ENCODE assay signal across 8 mouse cellular contexts in the genomic region with DNA sequence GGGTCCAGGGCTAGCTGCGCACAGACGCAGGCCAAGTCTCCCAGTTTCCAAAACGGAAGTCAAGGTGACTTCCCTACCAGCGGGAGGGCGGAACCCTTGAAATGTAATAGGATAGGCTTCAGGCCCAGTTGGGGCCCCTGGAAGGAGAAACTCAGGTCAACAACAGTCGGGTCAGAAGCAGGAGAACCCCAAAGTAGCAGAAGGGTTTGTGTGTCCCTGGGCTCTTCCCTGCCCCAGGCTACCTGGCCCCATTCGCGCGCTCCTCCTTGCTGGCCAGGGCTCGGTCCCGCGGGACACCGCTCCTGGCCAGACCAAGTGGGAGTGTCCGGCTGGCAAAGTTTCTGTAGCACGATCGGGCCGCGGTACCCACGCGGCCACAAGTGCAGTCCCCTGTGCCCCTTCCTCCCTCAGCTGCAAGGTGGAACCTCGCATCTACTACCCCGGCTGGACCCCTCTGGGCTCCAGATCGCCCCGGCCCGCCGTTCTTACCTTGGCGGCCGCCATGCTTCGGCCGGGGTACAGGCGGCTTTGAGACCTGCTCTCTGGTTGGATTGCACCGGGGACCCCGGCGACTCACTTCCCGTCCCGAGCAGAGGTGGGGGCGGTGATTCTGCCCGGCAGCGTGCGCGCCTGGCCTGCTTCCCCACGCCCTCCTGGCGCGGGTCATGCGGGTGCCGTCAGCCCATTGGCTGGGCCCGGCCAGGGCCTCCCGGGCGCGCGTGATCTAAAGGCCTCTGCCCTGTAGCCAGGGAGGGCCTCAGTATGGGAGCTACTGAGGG. TPM values are rescaled to one million over a fixed set of nuclear protein-coding genes. Genes with fewer than 3 reads are reported as not detected.
A peak's percentile ranks its signal among the peaks of the same experiment; 100 is the strongest.
DNase-seq lines count a peak whose midpoint lies in the region; ATAC-seq and TF ChIP-seq lines count a peak whose summit lies in the region.

A gene (minus strand): TSS at position 667 of the 779 bp plus-strand sequence.

- peaks cover 9% of the 10 kb centered on the region; the same call in 1 of the 2 replicates for H3K4me1 ChIP-seq in lung, embryonic 15.5 days

- H3K27ac ChIP-seq in lung, embryonic 15.5 days: no peak within 1 kb of the TSS

- no peaks in the 10 kb centered on the region for H3K9me3 ChIP-seq in lung, embryonic 15.5 days

- peak within 1 kb of the TSS; percentile 85 for H3K4me2 ChIP-seq in lung, embryonic 15.5 days

- peak; percentile 96 for ATAC-seq in lung, embryonic 15.5 days (ENCODE audit: borderline replicate concordance, extremely low read depth, low FRiP score, low TSS enrichment)
- peak; percentile 49 for ATAC-seq in neutrophil, adult 5-6 weeks (ENCODE audit: extremely low read depth, insufficient number of reproducible peaks, low FRiP score, poor library complexity, severe bottlenecking)

- peaks cover 3% of the 10 kb centered on the region for H3K79me3 ChIP-seq in C2C12 (ENCODE audit: low read depth)

- peak within 1 kb of the TSS; percentile 23 for H3ac ChIP-seq in C2C12 (ENCODE audit: control insufficient read depth, insufficient read length, low read depth)

- H3K4me3 ChIP-seq in C2C12 (ENCODE audit: insufficient read depth, poor library complexity, severe bottlenecking): peak within 1 kb of the TSS; percentile 39
- H3K4me3 ChIP-seq in lung, embryonic 15.5 days: peak within 1 kb of the TSS; percentile 66

- H3K36me3 ChIP-seq in C2C12 (ENCODE audit: control insufficient read depth, insufficient read depth): no peaks in the 10 kb centered on the region
- no peaks in the 10 kb centered on the region for H3K36me3 ChIP-seq in lung, embryonic 15.5 days

- no peak for TF ChIP-seq CTCF in C2C12 (IDR thresholded peaks at IDR 0.05; ENCODE audit: control insufficient read depth, insufficient read depth, insufficient read length)

- DNase-seq in adrenal gland, adult 18-20 months (ENCODE audit: low spot score in 2 of 2): peak; percentile 67 to 68
- DNase-seq in embryo, embryonic 11 days: peak; percentile 91
- peak; percentile 81 to 84 for DNase-seq in heart, adult 9 months (ENCODE audit: low spot score in 2 of 2)
- DNase-seq in kidney, adult 9 months: peak; percentile 90
- DNase-seq in thymus, postnatal 10 days (ENCODE audit: low spot score in 2 of 2): peak; percentile 47 to 52

- H3K27me3 ChIP-seq in C2C12 (ENCODE audit: control insufficient read depth, insufficient read depth, insufficient read length): no peaks in the 10 kb centered on the region
- H3K27me3 ChIP-seq in lung, embryonic 15.5 days: no peaks in the 10 kb centered on the region

- H3K79me2 ChIP-seq in C2C12 (ENCODE audit: control insufficient read depth, insufficient read depth): no peaks in the 10 kb centered on the region

- under 1% methylated on average over 51 of the region's 51 CpGs for WGBS in lung, embryonic 15.5 days

- peak within 1 kb of the TSS; percentile 56 for H3K9ac ChIP-seq in lung, embryonic 15.5 days

TF ChIP-seq in C2C12, 6 proteins besides CTCF, POLR2A, EP300 and RAD21:
- TF ChIP-seq CEBPB (IDR thresholded peaks at IDR 0.05; ENCODE audit: low read depth) (no peak), MYOD1 (IDR thresholded peaks at IDR 0.05; ENCODE audit: control insufficient read depth, insufficient read length, low read depth) (no peak), MAX (IDR thresholded peaks at IDR 0.05) (no peak), FOSL1 (IDR thresholded peaks at IDR 0.05; ENCODE audit: insufficient read depth, low read length, poor library complexity, severe bottlenecking) (no peak), MYOG (IDR thresholded peaks at IDR 0.05; ENCODE audit: control insufficient read depth, extremely low read depth, insufficient read length) (no peak), USF1 (IDR thresholded peaks at IDR 0.05; ENCODE audit: low read depth) (no peak)

RNA-seq across cellular contexts. Expression of the gene that starts here (rescaled TPM):
- 0.69 TPM for polyA plus RNA-seq in C2C12 (2012; fragmentation: generic; extraction: Trizol)
- total RNA-seq in adrenal gland, adult 18-20 months (2021): 1 to 10 TPM; 4.6 to 7.8 TPM
- polyA plus RNA-seq in lung, embryonic 15.5 days (2015; fragmentation: Nextera tagmentation; extraction: Ambion mirVana): 30.4 and 30.7 TPM in 2 replicates
- 0.49 and 1.6 TPM in 2 replicates for total RNA-seq in neutrophil, adult 5-6 weeks (2017)

Comparison
In these comparisons a context has a peak if more than half of its experiments do, and no peak if none do; other contexts are left out.
1. RNA of the gene that starts here (polyA plus RNA-seq): 30.4 to 30.7 TPM in lung, embryonic 15.5 days; 0.69 TPM in C2C12 (single experiment); every median in the first group is over 10 times any median in the second.
2. Peak in every context shown above with its lines, with median percentiles within 50 percentile points of each other: DNase-seq.